Mouse (Mus musculus) v-Abl transformed pro-B cells (cell line): Measurements from ENCODE around the gene P2rx2.

Source experiments
- in situ Hi-C, 2 experiments: fragments of 400-800 bp; cut with MboI; formaldehyde crosslinking; loops; one replicate each; pipeline ENCODE4 v1.15.1; 2025; ENCODE audit not compliant: unreplicated experiment in 2 of 2

P2rx2 gene

DNA sequence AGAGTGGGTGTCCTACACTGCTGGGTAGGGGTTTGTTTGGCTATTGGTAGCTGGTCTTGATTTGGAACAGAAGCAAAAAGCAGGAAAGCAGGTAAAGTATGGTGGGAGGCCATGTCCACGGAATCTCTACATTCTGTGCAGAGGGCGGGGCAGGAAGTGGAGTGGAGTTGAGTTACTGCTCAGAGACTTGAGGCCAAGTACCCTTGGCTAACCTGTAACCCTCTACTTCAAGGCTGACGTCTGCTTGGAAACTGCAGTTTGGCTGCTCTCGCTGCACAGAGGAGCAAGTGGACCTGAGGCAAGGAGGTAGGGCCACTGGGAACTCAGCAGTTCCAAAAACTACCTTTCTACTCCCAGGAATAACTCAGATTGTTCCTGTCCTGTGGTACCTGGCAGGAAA, 1.5 kb upstream of the P2rx2 start, which contains the start of gene Lrcol1:
TSS of gene Lrcol1 (plus strand) at position 207 of the 400 bp plus-strand sequence.
- in situ Hi-C loops, result loop anchor here in 1 of 2 experiments (10.0 kb wide), 1 partner anchor 920 kb away; no protein-coding TSS in a partner anchor

DNA sequence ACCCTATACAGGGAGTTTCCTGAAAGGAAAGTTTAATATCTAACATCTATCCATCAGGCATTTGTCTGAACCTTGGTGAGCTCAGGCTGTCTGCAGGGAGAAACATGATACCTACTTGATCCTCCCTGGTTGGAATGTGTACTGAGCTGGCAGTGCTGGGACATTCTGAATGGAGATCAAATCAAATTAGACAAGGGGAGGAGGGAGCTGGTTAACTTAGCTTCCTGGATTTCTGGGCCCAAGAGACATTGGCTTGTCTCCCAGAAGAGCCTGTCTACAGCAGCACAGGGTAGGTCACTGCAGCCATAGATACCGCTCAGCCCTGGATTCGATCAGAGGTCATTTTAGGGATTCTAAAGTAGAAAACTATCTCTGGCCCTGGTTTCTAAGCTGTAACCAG, 4.2 kb downstream of the P2rx2 start:
- in situ Hi-C loops, result no loop called here

DNA sequence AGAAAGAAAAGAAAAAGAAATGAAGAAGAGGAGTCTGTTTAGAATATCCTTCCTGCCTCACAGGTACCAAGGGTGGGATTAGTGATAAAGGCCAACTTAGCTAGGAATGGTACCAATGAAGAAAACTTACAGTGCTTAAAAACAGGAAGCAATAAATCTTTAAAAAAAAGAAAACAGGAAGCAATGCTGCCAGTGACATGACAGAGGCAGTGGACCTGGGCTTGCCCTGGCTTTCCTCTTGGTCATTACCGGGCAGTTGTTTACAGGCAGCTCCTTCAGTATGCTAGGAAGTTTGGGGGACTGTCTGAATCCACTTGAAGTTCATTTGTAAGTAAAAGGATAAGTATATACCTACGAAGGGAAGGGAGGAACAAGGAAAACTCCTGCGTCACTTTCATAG, 12.5 kb downstream of the P2rx2 start:
- in situ Hi-C loops, result no loop called here

DNA sequence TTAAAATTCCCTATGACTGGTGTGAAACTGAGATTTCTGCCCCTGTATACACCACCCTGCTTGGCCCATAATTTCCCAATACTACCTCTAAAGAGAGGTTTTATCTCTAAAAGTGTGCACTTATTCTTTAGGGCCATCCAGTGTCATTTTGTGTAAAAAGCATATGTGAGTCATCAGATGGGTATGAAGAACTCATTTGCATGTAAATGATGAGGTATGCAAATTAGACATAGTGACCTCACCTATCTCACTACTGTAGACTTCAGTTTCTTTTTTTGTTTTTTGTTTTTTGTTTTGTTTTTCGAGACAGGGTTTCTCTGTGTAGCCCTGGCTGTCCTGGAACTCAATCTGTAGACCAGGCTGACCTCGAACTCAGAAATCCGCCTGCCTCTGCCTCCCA, 29.9 kb downstream of the P2rx2 start:
- in situ Hi-C loops, result no loop called here

DNA sequence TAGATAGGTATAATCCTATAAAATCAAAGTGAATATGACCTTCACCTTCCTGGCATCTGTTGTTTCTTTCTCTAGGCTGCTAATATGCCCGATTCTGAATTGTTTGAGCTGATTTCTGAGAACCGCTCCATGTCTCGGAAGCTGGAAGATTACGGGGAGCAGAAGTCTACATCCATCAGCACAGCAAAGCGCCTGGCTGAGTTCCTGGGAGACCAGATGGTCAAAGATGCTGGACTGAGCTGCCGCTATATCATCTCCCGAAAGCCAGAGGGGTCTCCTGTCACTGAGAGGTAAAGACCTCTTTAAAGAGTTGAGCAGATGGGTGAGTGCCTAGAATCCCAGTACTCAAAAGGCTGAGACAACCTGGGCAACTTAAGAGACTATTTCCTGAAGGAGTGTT, 34.2 kb downstream of the P2rx2 start:
- in situ Hi-C loops, result no loop called here

DNA sequence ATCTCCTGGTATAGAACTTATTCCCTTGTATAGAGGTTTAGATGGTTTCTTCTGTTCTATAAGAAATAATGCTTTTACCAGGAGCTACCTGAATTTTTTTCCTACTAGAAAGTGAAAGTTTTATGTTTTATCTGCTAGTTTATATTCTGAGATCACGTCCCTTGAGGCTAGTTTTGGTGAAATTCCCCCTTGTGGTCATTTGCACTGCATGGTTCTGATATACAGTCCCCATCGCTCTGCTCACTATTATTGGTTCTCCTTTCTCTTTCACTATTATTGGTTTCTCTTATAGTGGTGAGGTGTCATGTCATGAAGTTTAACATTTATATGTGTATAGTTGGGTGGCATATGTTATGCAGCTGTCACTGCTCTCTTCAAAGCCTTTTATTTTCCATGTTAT, 42.4 kb downstream of the P2rx2 start:
- in situ Hi-C loops, result no loop called here

DNA sequence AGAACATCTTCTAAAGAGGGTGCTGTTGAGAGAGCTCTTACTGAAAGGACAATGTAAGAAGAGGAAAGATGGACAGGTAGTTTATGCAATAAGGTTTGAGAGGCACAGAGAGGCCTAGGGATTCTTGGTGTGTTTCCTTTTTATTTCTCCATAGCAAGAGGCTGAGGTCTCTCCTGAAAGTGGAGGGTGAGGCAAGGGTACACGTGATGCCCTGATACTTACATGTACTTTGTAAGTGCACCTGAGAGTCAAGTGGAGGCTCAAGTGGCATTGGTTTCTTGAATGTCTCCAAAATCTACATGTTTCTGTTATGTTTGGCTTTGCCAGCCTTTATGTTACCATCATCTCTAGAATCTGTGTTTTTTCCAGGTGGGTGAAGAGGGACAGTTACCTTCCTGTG, 46.4 kb downstream of the P2rx2 start:
- in situ Hi-C loops, result no loop called here

DNA sequence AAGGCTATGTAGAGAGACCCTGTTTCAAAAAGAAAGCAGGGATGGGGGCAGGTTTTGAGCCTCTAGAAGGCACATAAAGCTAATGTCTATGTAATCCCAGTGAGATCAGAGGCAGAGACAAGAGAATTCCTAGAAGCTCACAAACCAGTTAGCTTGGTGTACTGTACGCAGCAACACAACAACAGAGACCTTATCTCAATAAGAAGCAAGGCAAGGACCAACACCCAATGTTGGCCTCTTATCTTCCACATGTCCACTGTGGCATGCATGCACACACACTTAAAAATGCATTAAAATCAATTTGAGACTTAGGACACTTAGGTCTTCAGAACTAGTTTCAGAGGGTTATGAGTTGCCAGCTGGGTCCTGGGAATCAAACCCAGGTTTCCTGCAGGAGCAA, 51.4 kb downstream of the P2rx2 start:
- in situ Hi-C loops, result no loop called here
